ENCODE assay signal across 8 mouse cellular contexts in the genomic region with DNA sequence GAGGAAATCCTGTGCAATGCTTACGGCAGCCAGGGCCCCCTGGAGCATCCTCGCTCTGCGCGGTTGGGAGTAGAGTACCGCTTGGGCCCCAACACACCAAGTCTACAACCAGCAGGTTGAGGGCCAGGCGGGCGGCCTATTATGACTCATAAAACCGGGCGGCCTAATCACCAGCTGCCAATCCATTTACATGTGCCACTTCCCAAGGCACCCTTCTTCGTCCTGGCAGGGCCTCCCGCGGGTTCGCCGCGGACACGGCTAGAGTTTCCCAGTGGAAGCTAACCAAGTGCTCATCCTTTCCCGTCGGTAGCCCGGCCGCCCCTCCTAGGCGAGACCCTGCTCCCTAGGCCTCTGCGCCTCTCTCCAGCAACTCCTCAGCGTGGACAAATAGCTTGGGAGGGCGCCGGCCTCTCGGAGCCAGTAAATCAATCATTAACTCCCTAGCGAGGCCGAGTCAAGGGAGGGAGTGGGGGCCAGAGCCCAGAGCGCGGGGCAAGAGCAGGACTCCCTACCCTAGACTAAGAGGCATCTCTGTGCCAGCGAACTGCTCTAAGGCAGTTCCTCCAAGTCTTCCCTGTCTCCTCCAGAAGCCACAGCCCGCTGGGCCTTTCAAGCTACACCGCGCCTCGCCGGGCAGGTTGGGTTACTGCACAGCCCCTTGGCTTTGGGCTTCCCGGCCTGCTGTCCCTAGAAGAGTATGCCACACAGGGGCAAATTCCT.
DNase-seq lines count a peak whose midpoint lies in the region; ATAC-seq and TF ChIP-seq lines count a peak whose summit lies in the region.

No protein-coding gene starts in this region.

- H3K4me3 ChIP-seq in forebrain, embryonic 14.5 days (ENCODE audit: low read depth, low read length) = peak overlapping the region; percentile 40; the same call in 1 of the 2 replicates
- peak overlapping the region; percentile 50; the same call in 1 of the 2 replicates for H3K4me3 ChIP-seq in lung, embryonic 15.5 days
- peak overlapping the region; percentile 55; the same call in 1 of the 2 replicates for H3K4me3 ChIP-seq in stomach, postnatal 0 days (ENCODE audit: low read depth, low read length)

- intact Hi-C loops in left cerebral cortex, postnatal 36 days (cut with DNase I) = loop anchor here (2.0 kb wide), 1 partner anchor 44 kb away; no protein-coding TSS in a partner anchor
- intact Hi-C loops in left cerebral cortex, postnatal 4 days (cut with DNase I) = no loop called here

- H3K4me1 ChIP-seq in forebrain, embryonic 14.5 days (ENCODE audit: control insufficient read depth, insufficient read depth, low read length) = peaks cover 16% of the 10 kb centered on the region
- peaks cover 36% of the 10 kb centered on the region for H3K4me1 ChIP-seq in lung, embryonic 15.5 days
- H3K4me1 ChIP-seq in stomach, postnatal 0 days (replicated peaks; ENCODE audit: control insufficient read depth, insufficient read depth) = no peaks in the 10 kb centered on the region

- 6% methylated on average over 37 of the region's 37 CpGs for WGBS in forebrain, embryonic 14.5 days
- 6% methylated on average over 37 of the region's 37 CpGs for WGBS in lung, embryonic 15.5 days
- WGBS in stomach, postnatal 0 days = 19% methylated on average over 31 of the region's 37 CpGs

- DNase-seq in left cerebral cortex, postnatal 36 days (ENCODE audit: low spot score in 2 of 2) = peak; percentile 23 to 30
- no peak for DNase-seq in left cerebral cortex, adult 8-10 months (ENCODE audit: low spot score in 2 of 2)
- peak; percentile 34 to 40 for DNase-seq in adrenal gland, adult 18-20 months (ENCODE audit: low spot score in 2 of 2)
- DNase-seq in forebrain, embryonic 14.5 days (ENCODE audit: low spot score) = no peak
- peak; percentile 80 for DNase-seq in kidney, adult 18-20 months
- peak; percentile 75 for DNase-seq in stomach, postnatal 0 days (ENCODE audit: low spot score)
- DNase-seq in left cerebral cortex, postnatal 4 days = no peak

- peak; percentile 5; the same call in 1 of the 2 replicates for ATAC-seq in forebrain, embryonic 14.5 days
- no peak for ATAC-seq in lung, embryonic 15.5 days (ENCODE audit: borderline replicate concordance, extremely low read depth, low FRiP score, low TSS enrichment)
- ATAC-seq in stomach, postnatal 0 days (ENCODE audit: low FRiP score, low TSS enrichment) = peak; percentile 49

- peak overlapping the region; percentile 79 for H3K4me2 ChIP-seq in forebrain, embryonic 14.5 days (ENCODE audit: low read length)
- H3K4me2 ChIP-seq in lung, embryonic 15.5 days = peak overlapping the region; percentile 88
- peak overlapping the region; percentile 79 for H3K4me2 ChIP-seq in stomach, postnatal 0 days (replicated peaks; ENCODE audit: low read depth)

- peak overlapping the region; percentile 95 for H3K27ac ChIP-seq in forebrain, embryonic 14.5 days (ENCODE audit: low read depth, low read length)
- peak overlapping the region; percentile 92 for H3K27ac ChIP-seq in lung, embryonic 15.5 days
- H3K27ac ChIP-seq in stomach, postnatal 0 days (replicated peaks) = peak overlapping the region; percentile 94

- no peak for TF ChIP-seq EP300 in stomach, postnatal 0 days (optimal IDR thresholded peaks at IDR 0.05)

- H3K9me3 ChIP-seq in forebrain, embryonic 14.5 days (replicated peaks; ENCODE audit: control insufficient read depth, low read length) = no peaks in the 10 kb centered on the region
- no peaks in the 10 kb centered on the region for H3K9me3 ChIP-seq in lung, embryonic 15.5 days
- H3K9me3 ChIP-seq in stomach, postnatal 0 days (ENCODE audit: control insufficient read depth, low read length) = no peaks in the 10 kb centered on the region

- H3K27me3 ChIP-seq in forebrain, embryonic 14.5 days (replicated peaks; ENCODE audit: control insufficient read depth, insufficient read depth, low read length) = peaks cover 15% of the 10 kb centered on the region
- peaks cover 71% of the 10 kb centered on the region for H3K27me3 ChIP-seq in lung, embryonic 15.5 days
- H3K27me3 ChIP-seq in stomach, postnatal 0 days (ENCODE audit: control insufficient read depth, insufficient read depth, low read length) = no peaks in the 10 kb centered on the region

- H3K36me3 ChIP-seq in forebrain, embryonic 14.5 days (ENCODE audit: control insufficient read depth, insufficient read depth, low read length) = no peaks in the 10 kb centered on the region
- no peaks in the 10 kb centered on the region for H3K36me3 ChIP-seq in lung, embryonic 15.5 days
- no peaks in the 10 kb centered on the region for H3K36me3 ChIP-seq in stomach, postnatal 0 days (ENCODE audit: control insufficient read depth, insufficient read depth, low read length)

- TF ChIP-seq CTCF in stomach, postnatal 0 days (IDR thresholded peaks at IDR 0.05; ENCODE audit: low read depth) = no peak

- H3K9ac ChIP-seq in forebrain, embryonic 14.5 days (ENCODE audit: low read length) = peak overlapping the region; percentile 74; the same call in 1 of the 2 replicates
- peak overlapping the region; percentile 60; the same call in 1 of the 2 replicates for H3K9ac ChIP-seq in lung, embryonic 15.5 days
- no peak overlapping the region for H3K9ac ChIP-seq in stomach, postnatal 0 days (ENCODE audit: low read length)

Comparison
In these comparisons a context has a peak if more than half of its experiments do, and no peak if none do; other contexts are left out.
1. DNase-seq: peak in left cerebral cortex, postnatal 36 days (2 of 2), adrenal gland, adult 18-20 months (2 of 2), kidney, adult 18-20 months (single experiment) and stomach, postnatal 0 days (single experiment); none in left cerebral cortex, adult 8-10 months (0 of 2), forebrain, embryonic 14.5 days (single experiment) and left cerebral cortex, postnatal 4 days (single experiment).
2. Peak in every context shown above with its lines, with median percentiles within 50 percentile points of each other: H3K27ac ChIP-seq, H3K4me2 ChIP-seq and H3K4me3 ChIP-seq.